Mouse (Mus musculus): ENCODE data around the gene Rhot2. TPM values are rescaled to one million over a fixed set of nuclear protein-coding genes. Genes with fewer than 3 reads are reported as not detected.

Rhot2 gene
- polyA plus RNA-seq (2012; rRNA removed; ENCODE audit: low replicate concordance), result 122 and 144 TPM in 2 replicates

GRCm38 (mm10) chr17:25844396-25844901, at the start of gene Rhot2:
TSS of gene Rhot2 (minus strand) at chr17:25844851.

GRCm38 (mm10) chr17:25880196-25880910, 35.7 kb upstream of the Rhot2 start, which contains the start of gene Wfikkn1:
TSS of gene Wfikkn1 (minus strand) at chr17:25880858.

GRCm38 (mm10) chr17:25874721-25875170, 30.1 kb upstream of the Rhot2 start, which contains the start of gene Mettl26:
TSS of gene Mettl26 (plus strand) at chr17:25875074.

GRCm38 (mm10) chr17:25868601-25869191, 24.0 kb upstream of the Rhot2 start, which contains the start of gene Mcrip2:
TSS of gene Mcrip2 (minus strand) at chr17:25868764.

GRCm38 (mm10) chr17:25860832-25861703, 16.4 kb upstream of the Rhot2 start, which contains the start of gene Wdr90:
TSS of gene Wdr90 (minus strand) at chr17:25861501.

GRCm38 (mm10) chr17:25841117-25841880, 3.4 kb downstream of the Rhot2 start, which contains the start of gene Gm20683:
TSS of gene Gm20683 (minus strand) at chr17:25841763.

GRCm38 (mm10) chr17:25837076-25837410, 7.6 kb downstream of the Rhot2 start, which contains the start of gene Rhbdl1:
TSS of gene Rhbdl1 (minus strand) at chr17:25837295.

GRCm38 (mm10) chr17:25833291-25833663, 11.4 kb downstream of the Rhot2 start, which contains the start of gene Stub1:
TSS of gene Stub1 (minus strand) at chr17:25833404.

GRCm38 (mm10) chr17:25828712-25829557, 15.7 kb downstream of the Rhot2 start, which contains the start of gene Jmjd8:
TSS of gene Jmjd8 (plus strand) at chr17:25828867.

GRCm38 (mm10) chr17:25823452-25823851, 21.2 kb downstream of the Rhot2 start, which contains the start of gene Wdr24:
TSS of gene Wdr24 (plus strand) at chr17:25823627.

GRCm38 (mm10) chr17:25808789-25809605, 35.7 kb downstream of the Rhot2 start, which contains the start of gene Fbxl16:
TSS of gene Fbxl16 (plus strand) at chr17:25809085.

GRCm38 (mm10) chr17:25796951-25797369, 47.7 kb downstream of the Rhot2 start, which contains the start of gene Metrn:
TSS of gene Metrn (minus strand) at chr17:25797136.

GRCm38 (mm10) chr17:25795609-25796092, 49.0 kb downstream of the Rhot2 start, which contains the start of gene AC134908.4:
TSS of gene AC134908.4 (minus strand) at chr17:25795659.

GRCm38 (mm10) chr17:25792615-25793014, 52.0 kb downstream of the Rhot2 start, which contains the start of gene Fam173a:
TSS of gene Fam173a (minus strand) at chr17:25792901.

Other genes starting within 250 kb of the Rhot2 start
- 0.23 TPM in 1 of 2 replicates, not detected in the other for gene Gng13, start 127.7 kb downstream of the Rhot2 start, polyA plus RNA-seq (2012; rRNA removed; ENCODE audit: low replicate concordance)
- gene Chtf18, start 117.4 kb downstream of the Rhot2 start, polyA plus RNA-seq (2012; rRNA removed; ENCODE audit: low replicate concordance), result 10.7 and 13.7 TPM in 2 replicates
- 23.9 and 28.5 TPM in 2 replicates for gene Rpusd1, start 117.2 kb downstream of the Rhot2 start, polyA plus RNA-seq (2012; rRNA removed; ENCODE audit: low replicate concordance)
- gene Mslnl, start 108.8 kb downstream of the Rhot2 start, polyA plus RNA-seq (2012; rRNA removed; ENCODE audit: low replicate concordance), result 0.27 and 0.29 TPM in 2 replicates
- gene Msln, start 90.5 kb downstream of the Rhot2 start, polyA plus RNA-seq (2012; rRNA removed; ENCODE audit: low replicate concordance), result 2.2 and 3.4 TPM in 2 replicates
- gene Narfl, start 71.1 kb downstream of the Rhot2 start, polyA plus RNA-seq (2012; rRNA removed; ENCODE audit: low replicate concordance), result 11.9 and 15.5 TPM in 2 replicates
- gene Haghl, start 59.2 kb downstream of the Rhot2 start, polyA plus RNA-seq (2012; rRNA removed; ENCODE audit: low replicate concordance), result 26.8 and 27.4 TPM in 2 replicates
- 0.06 TPM in 1 of 2 replicates, not detected in the other for gene Ccdc78, start 58.3 kb downstream of the Rhot2 start, polyA plus RNA-seq (2012; rRNA removed; ENCODE audit: low replicate concordance)
- gene Fam173a, start 52.0 kb downstream of the Rhot2 start, polyA plus RNA-seq (2012; rRNA removed; ENCODE audit: low replicate concordance), result 94.1 and 137 TPM in 2 replicates
- gene AC134908.4, start 49.2 kb downstream of the Rhot2 start, polyA plus RNA-seq (2012; rRNA removed; ENCODE audit: low replicate concordance), result not detected in 2 replicates
- 29.1 and 38.2 TPM in 2 replicates for gene Metrn, start 47.7 kb downstream of the Rhot2 start, polyA plus RNA-seq (2012; rRNA removed; ENCODE audit: low replicate concordance)
- 2.5 and 4.1 TPM in 2 replicates for gene Fbxl16, start 35.8 kb downstream of the Rhot2 start, polyA plus RNA-seq (2012; rRNA removed; ENCODE audit: low replicate concordance)
- 27.2 and 27.4 TPM in 2 replicates for gene Wdr24, start 21.2 kb downstream of the Rhot2 start, polyA plus RNA-seq (2012; rRNA removed; ENCODE audit: low replicate concordance)
- 43.0 and 55.8 TPM in 2 replicates for gene Jmjd8, start 16.0 kb downstream of the Rhot2 start, polyA plus RNA-seq (2012; rRNA removed; ENCODE audit: low replicate concordance)
- gene Stub1, start 11.4 kb downstream of the Rhot2 start, polyA plus RNA-seq (2012; rRNA removed; ENCODE audit: low replicate concordance), result 105 and 167 TPM in 2 replicates
- gene Rhbdl1, start 7.6 kb downstream of the Rhot2 start, polyA plus RNA-seq (2012; rRNA removed; ENCODE audit: low replicate concordance), result 6.5 and 12.9 TPM in 2 replicates
- 68.5 and 82.6 TPM in 2 replicates for gene Gm20683, start 3.1 kb downstream of the Rhot2 start, polyA plus RNA-seq (2012; rRNA removed; ENCODE audit: low replicate concordance)
- gene Wdr90, start 16.6 kb upstream of the Rhot2 start, polyA plus RNA-seq (2012; rRNA removed; ENCODE audit: low replicate concordance), result 9.5 and 30.5 TPM in 2 replicates
- gene Mcrip2, start 23.9 kb upstream of the Rhot2 start, polyA plus RNA-seq (2012; rRNA removed; ENCODE audit: low replicate concordance), result 135 and 209 TPM in 2 replicates
- gene Mettl26, start 30.2 kb upstream of the Rhot2 start, polyA plus RNA-seq (2012; rRNA removed; ENCODE audit: low replicate concordance), result 162 and 249 TPM in 2 replicates
- 1.3 and 1.9 TPM in 2 replicates for gene Wfikkn1, start 36.0 kb upstream of the Rhot2 start, polyA plus RNA-seq (2012; rRNA removed; ENCODE audit: low replicate concordance)
- gene Rab40c, start 74.9 kb upstream of the Rhot2 start, polyA plus RNA-seq (2012; rRNA removed; ENCODE audit: low replicate concordance), result 38.2 and 46.0 TPM in 2 replicates
- 69.2 and 87.1 TPM in 2 replicates for gene Pigq, start 100.1 kb upstream of the Rhot2 start, polyA plus RNA-seq (2012; rRNA removed; ENCODE audit: low replicate concordance)
- gene Nhlrc4, start 100.1 kb upstream of the Rhot2 start, polyA plus RNA-seq (2012; rRNA removed; ENCODE audit: low replicate concordance), result not detected in 2 replicates
- gene A930017K11Rik, start 107.7 kb upstream of the Rhot2 start, polyA plus RNA-seq (2012; rRNA removed; ENCODE audit: low replicate concordance), result not detected in 2 replicates
- gene Capn15, start 140.9 kb upstream of the Rhot2 start, polyA plus RNA-seq (2012; rRNA removed; ENCODE audit: low replicate concordance), result 74.2 and 92.9 TPM in 2 replicates
- gene Rab11fip3, start 224.7 kb upstream of the Rhot2 start, polyA plus RNA-seq (2012; rRNA removed; ENCODE audit: low replicate concordance), result 46.4 and 91.6 TPM in 2 replicates
- 15.3 and 18.5 TPM in 2 replicates for gene Decr2, start 245.5 kb upstream of the Rhot2 start, polyA plus RNA-seq (2012; rRNA removed; ENCODE audit: low replicate concordance)